Mouse (Mus musculus): Measurements from ENCODE around the gene Zfhx2.

- TF ChIP-seq MYOG (IDR thresholded peaks at IDR 0.05; ENCODE audit: control insufficient read depth, extremely low read depth, insufficient read length) (no peak), MYOD1 (IDR thresholded peaks at IDR 0.05; ENCODE audit: control insufficient read depth, insufficient read length, low read depth) (no peak), CTCF (IDR thresholded peaks at IDR 0.05; ENCODE audit: control insufficient read depth, insufficient read depth, insufficient read length) (no peak), USF1 (IDR thresholded peaks at IDR 0.05; ENCODE audit: low read depth) (no peak), MAX (IDR thresholded peaks at IDR 0.05) (no peak), CEBPB (IDR thresholded peaks at IDR 0.05; ENCODE audit: low read depth) (no peak)
Observed at GRCm38 (mm10) chr14:55047971-55048531, 44.1 kb downstream of the Zfhx2 start.
